Mouse (Mus musculus) B cell, adult (primary cell): ENCODE data around the gene Agbl1. TPM values are rescaled to one million over a fixed set of nuclear protein-coding genes. Genes with fewer than 3 reads are reported as not detected.

Source experiments
- total RNA-seq: library from RNA; stranded (reverse); gene quantifications from 4 replicates; pipeline ENCODE4 v1.2.4, GENCODE M21; 2023; ENCODE audit not compliant: inconsistent age

The Agbl1 gene
- 2.8 to 4.5 TPM (median 4.1 TPM) in 4 replicates for total RNA-seq

DNA sequence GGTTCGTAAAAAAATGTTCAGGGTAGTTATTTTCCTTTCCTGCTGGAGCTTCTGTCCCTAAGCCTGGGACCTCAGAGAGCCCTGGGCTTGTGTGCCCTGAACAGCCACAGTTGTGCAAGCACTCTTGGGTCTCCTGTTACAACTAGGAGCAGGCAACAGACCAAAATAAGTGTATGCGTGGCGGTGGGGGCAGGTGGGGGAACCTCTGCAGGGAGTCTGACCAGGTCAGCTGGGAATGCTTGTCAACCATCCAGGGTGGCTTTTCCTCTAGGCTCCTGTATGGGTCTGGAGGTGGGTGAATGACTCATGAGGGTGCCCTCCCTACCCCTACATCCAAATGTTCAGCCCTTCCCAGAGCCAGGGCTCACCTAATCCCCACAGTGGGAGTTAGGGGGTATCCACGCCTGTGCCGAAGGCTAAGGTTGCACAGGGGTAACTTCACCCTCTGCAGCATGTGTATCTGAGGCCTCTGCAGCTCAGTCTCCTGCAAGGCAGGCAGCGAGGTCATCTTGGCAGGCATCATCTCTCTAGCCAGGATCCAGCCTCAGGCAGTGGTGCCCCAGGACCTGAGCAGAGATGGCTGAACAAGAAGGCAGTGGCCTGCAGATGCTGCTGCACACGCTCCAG, at the start of gene Agbl1:
Gene Agbl1, plus strand, starts transcription at position 577 of the 627 bp plus-strand sequence.

